Mouse (Mus musculus) urinary bladder, postnatal 36 days (tissue): ENCODE data around the gene Fam170b.

ENCODE experiments used
- DNase-seq, 2 experiments: peaks; one replicate each; pipeline ENCODE4 v3.0.0; 2022; ENCODE audit warnings: low spot score in 2 of 2, mixed read lengths in 1 of 2

Fam170b gene

GRCm38 (mm10) chr14:32827994-32828650, 5.6 kb upstream of the Fam170b start:
- DNase-seq = peak; percentile 18 to 57

GRCm38 (mm10) chr14:32835181-32835580, 1.4 kb downstream of the Fam170b start:
- no peak for DNase-seq

- no peak for DNase-seq
Observed at GRCm38 (mm10) chr14:32835596-32835995, 1.8 kb downstream of the Fam170b start.

GRCm38 (mm10) chr14:32836191-32836590, 2.4 kb downstream of the Fam170b start:
- no peak for DNase-seq

GRCm38 (mm10) chr14:32842052-32842451, 8.3 kb downstream of the Fam170b start:
- no peak for DNase-seq

GRCm38 (mm10) chr14:32854059-32854458, 20.3 kb downstream of the Fam170b start:
- DNase-seq = no peak

- no peak for DNase-seq
Observed at GRCm38 (mm10) chr14:32856246-32856645, 22.5 kb downstream of the Fam170b start.

GRCm38 (mm10) chr14:32856681-32857328, 23.0 kb downstream of the Fam170b start, which contains the start of gene Vstm4:
Gene Vstm4, plus strand, starts transcription at chr14:32856756.
- peak; percentile 60 to 71 for DNase-seq

GRCm38 (mm10) chr14:32858361-32858760, 24.6 kb downstream of the Fam170b start:
- no peak for DNase-seq

- DNase-seq = no peak
Observed at GRCm38 (mm10) chr14:32858941-32859510, 25.3 kb downstream of the Fam170b start.

- no peak for DNase-seq
Observed at GRCm38 (mm10) chr14:32859831-32860569, 26.2 kb downstream of the Fam170b start.

- peak in 1 of 2 experiments; percentile 14 for DNase-seq
Observed at GRCm38 (mm10) chr14:32861149-32861581, 27.4 kb downstream of the Fam170b start.

GRCm38 (mm10) chr14:32861656-32862055, 27.9 kb downstream of the Fam170b start:
- DNase-seq = no peak

- no peak for DNase-seq
Observed at GRCm38 (mm10) chr14:32865331-32865730, 31.6 kb downstream of the Fam170b start.

- DNase-seq = no peak
Observed at GRCm38 (mm10) chr14:32871963-32872362, 38.2 kb downstream of the Fam170b start.

GRCm38 (mm10) chr14:32877549-32877948, 43.8 kb downstream of the Fam170b start:
- DNase-seq = no peak

GRCm38 (mm10) chr14:32880332-32880731, 46.6 kb downstream of the Fam170b start:
- no peak for DNase-seq

- DNase-seq = no peak
Observed at GRCm38 (mm10) chr14:32881693-32882092, 47.9 kb downstream of the Fam170b start.
